Mouse (Mus musculus) thymus, postnatal 25 days (tissue): ENCODE results near the gene Gm12886.

ENCODE experiments used
- DNase-seq: peaks from one replicate; pipeline ENCODE4 v3.0.0; 2022

Gene Gm12886

GRCm38 (mm10) chr4:121422999-121423398 is at the start of gene Gm12886:
Gene Gm12886 (minus strand): TSS chr4:121423099.
- DNase-seq: no peak
